Mouse (Mus musculus) macrophage (primary cell): ENCODE data around the gene Als2. TPM values are rescaled to one million over a fixed set of nuclear protein-coding genes. Genes with fewer than 3 reads are reported as not detected.

Experiments
- H3K27ac ChIP-seq: fragments of 350-480 bp; formaldehyde crosslinking; 2 replicates; pipeline ENCODE4 v1.9.0; 2021
- H3K36me3 ChIP-seq: fragments of 350-480 bp; formaldehyde crosslinking; 2 replicates; pipeline ENCODE4 v1.9.0; 2021; ENCODE audit errors: inconsistent target
- H3K4me3 ChIP-seq: fragments of 350-480 bp; formaldehyde crosslinking; 2 replicates; pipeline ENCODE4 v1.9.0; 2021; ENCODE audit errors: inconsistent target
- H3K79me2 ChIP-seq: fragments of 350-480 bp; formaldehyde crosslinking; 2 replicates; pipeline ENCODE4 v1.9.0; 2021; ENCODE audit errors: inconsistent target
- WGBS: methylation state at CpG from one replicate; pipeline ENCODE4 v1.1.7; 2026; ENCODE audit warnings: inconsistent platforms; ENCODE audit not compliant: missing documents; 5-methylcytosine and 5-hydroxymethylcytosine counted together
- polyA plus RNA-seq: library from polyadenylated mRNA; stranded (reverse); fragments of 250-400 nt; gene quantifications from 3 replicates; pipeline ENCODE4 v1.2.4, GENCODE M21; 2018; ENCODE audit warnings: inconsistent platforms

Gene Als2
- polyA plus RNA-seq, 1 experiment from 2014 or later, result 14.3 TPM

GRCm38 (mm10) chr1:59125558-59125957, 111.5 kb downstream of the Als2 start:
- Histone ChIP-seq H3K27ac (no peak overlapping the region), H3K36me3 (no peaks in the 10 kb centered on the region), H3K79me2 (no peaks in the 10 kb centered on the region), H3K4me3 (no peak overlapping the region)
- 86% methylated on average over 5 of the region's 5 CpGs for WGBS

GRCm38 (mm10) chr1:59119720-59120457, 117.1 kb downstream of the Als2 start, which contains the start of gene Tmem237:
Gene Tmem237, minus strand, starts transcription at chr1:59120408.
- Histone ChIP-seq H3K4me3 (peak within 1 kb of the TSS; percentile 47), H3K36me3 (no peaks in the 10 kb centered on the region)
- 0% methylated on average over 66 of the region's 74 CpGs for WGBS

More at GRCm38 (mm10) chr1:59119720-59120457, 117.1 kb downstream of the Als2 start, which contains the start of gene Tmem237:
- H3K79me2 ChIP-seq, result no peaks in the 10 kb centered on the region
- no peak within 1 kb of the TSS for H3K27ac ChIP-seq

Other genes with a start within 250 kb of the Als2 start
- gene C2cd6, start 142.3 kb downstream of the Als2 start, polyA plus RNA-seq, result not detected in 3 replicates
- 7.4 to 14.5 TPM (median 9.3 TPM) in 3 replicates for gene Tmem237, start 116.8 kb downstream of the Als2 start, polyA plus RNA-seq
- gene Mpp4, start 73.8 kb downstream of the Als2 start, polyA plus RNA-seq, result 0.09 to 0.40 TPM (median 0.16 TPM) in 3 replicates
- gene Cdk15, start 19.7 kb upstream of the Als2 start, polyA plus RNA-seq, result 3.5 to 7.0 TPM (median 5.2 TPM) in 3 replicates
- 7.0 to 17.2 TPM (median 14.8 TPM) in 3 replicates for gene Fzd7, start 245.2 kb upstream of the Als2 start, polyA plus RNA-seq